Mouse (Mus musculus) heart, postnatal 0 days (tissue): ENCODE results near the gene Rab21.

ENCODE experiments used
- CTCF ChIP-seq: IDR thresholded peaks from 2 replicates; pipeline ENCODE4 v1.5.1; 2016; ENCODE audit warnings: antibody characterized with exemption, control low read depth, low read depth
- EP300 ChIP-seq: IDR thresholded peaks from 2 replicates; pipeline ENCODE4 v1.6.1; 2016; ENCODE audit warnings: antibody characterized with exemption, low read depth

DNA sequence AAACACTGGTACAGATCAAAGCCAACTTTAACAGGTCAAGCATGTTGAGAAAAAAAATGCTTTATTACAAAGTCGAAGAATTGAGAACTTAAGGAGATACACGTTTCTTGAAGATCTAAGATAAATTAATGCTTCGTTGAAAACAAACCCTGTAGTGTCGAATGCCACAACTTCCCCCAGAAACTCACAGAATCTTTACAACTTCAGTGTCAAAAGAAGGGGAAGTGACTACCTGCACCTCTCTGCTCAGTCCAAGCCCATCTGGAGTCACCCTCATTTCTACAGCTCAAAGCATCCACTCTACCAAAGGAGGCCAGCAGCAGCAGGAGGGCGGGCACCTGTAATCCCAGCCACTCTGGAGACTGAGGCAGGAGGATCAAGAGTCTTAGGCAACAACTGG is 3.2 kb downstream of the Rab21 start:
- TF ChIP-seq EP300 = no peak
- TF ChIP-seq CTCF = no peak
